Mouse (Mus musculus): Measurements from ENCODE around the gene Slc22a7.

- TF ChIP-seq GATA1 (IDR thresholded peaks at IDR 0.05; ENCODE audit: borderline replicate concordance, low read length), result no peak
- TF ChIP-seq CTCF (IDR thresholded peaks at IDR 0.05; ENCODE audit: low read depth, low read length), result no peak
- no peak for TF ChIP-seq POLR2AphosphoS5 (IDR thresholded peaks at IDR 0.05; ENCODE audit: insufficient replicate concordance, low read depth, low read length)
- no peak for TF ChIP-seq TAL1 (conservative IDR thresholded peaks at IDR 0.05; ENCODE audit: low read depth, low read length)
- no peak for TF ChIP-seq GATA2 (IDR thresholded peaks at IDR 0.05; ENCODE audit: borderline replicate concordance, low read depth, low read length)
Measured at GRCm38 (mm10) chr17:46484461-46484875, 46.2 kb upstream of the Slc22a7 start.
